Mouse (Mus musculus): ENCODE data around the gene Adgre5.

DNA sequence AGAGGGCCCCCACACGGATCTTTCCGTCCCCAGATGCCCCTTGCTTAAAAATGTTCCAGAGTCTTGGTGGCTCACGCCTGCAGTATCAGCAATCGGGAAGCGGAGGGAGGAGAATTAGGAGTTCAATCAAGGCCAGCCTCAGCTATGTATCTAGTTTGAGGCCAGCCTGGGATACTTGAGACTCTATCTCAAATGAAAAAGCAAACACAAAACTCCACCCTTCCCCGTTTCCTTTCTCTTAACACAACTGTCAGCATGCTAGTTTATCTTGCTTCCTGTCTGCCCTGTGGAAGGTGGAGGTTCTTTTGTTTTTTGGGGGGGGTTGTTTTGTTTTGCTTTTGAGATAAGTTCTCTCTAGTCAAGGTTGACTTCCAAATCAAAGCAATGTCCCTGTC, 32.3 kb upstream of the Adgre5 start:
- TF ChIP-seq CTCF (IDR thresholded peaks at IDR 0.05; ENCODE audit: extremely low read depth, insufficient read depth, insufficient read length, insufficient replicate concordance) (no peak), POLR2A (IDR thresholded peaks at IDR 0.05; ENCODE audit: low read depth, low read length) (no peak)
